Mouse (Mus musculus): ENCODE results near the gene Adgrg5. TPM values are rescaled to one million over a fixed set of nuclear protein-coding genes. Genes with fewer than 3 reads are reported as not detected.

The Adgrg5 gene
- polyA plus RNA-seq, 1 experiment from 2014 or later, result 0.23 TPM

DNA sequence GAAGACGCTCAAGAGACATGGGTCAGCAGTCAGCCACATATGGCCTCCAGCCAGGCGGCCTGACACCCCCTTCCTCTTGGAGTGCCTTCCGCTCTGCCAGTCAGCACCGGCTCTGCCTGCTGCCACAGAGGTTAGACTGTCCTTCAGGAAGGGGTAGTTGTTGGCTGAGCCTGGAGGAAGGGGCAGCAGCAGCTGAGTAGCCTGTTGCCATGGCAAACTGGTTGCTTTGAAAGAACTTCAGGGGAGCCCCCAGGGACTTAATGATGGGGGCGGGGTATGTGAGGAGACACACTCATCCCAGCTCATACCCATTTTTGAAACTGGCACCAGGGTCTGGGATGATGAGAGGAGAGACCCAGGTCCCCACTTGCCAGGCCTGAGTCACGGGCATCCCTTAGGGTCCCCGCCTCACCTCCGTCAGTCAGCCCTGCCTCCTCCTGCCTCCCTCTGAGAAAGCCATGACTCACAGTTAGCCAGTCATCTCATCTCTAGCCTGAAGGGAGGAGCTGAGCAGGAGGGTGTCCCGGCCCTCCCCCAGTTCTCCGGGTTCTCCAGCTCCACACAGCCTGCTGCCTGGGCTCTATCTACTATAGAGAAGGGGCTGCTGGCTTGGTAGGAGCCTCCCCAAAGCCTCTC lies 60.5 kb downstream of the Adgrg5 start:
- H3K27me3 ChIP-seq (ENCODE audit: control insufficient read depth, insufficient read depth, low read length), result no peaks in the 10 kb centered on the region
- ATAC-seq (ENCODE audit: low FRiP score), result peak; percentile 75
- 9% methylated on average over 10 of the region's 10 CpGs for WGBS
- H3K4me1 ChIP-seq (replicated peaks; ENCODE audit: control insufficient read depth, insufficient read depth, low read length), result peaks cover 51% of the 10 kb centered on the region
- DNase-seq (ENCODE audit: low spot score), result peak; percentile 49
- peak overlapping the region; percentile 21 for H3K4me2 ChIP-seq (replicated peaks)
- H3K9ac ChIP-seq, result peak overlapping the region; percentile 35
- no peaks in the 10 kb centered on the region for H3K9me3 ChIP-seq (ENCODE audit: control insufficient read depth, low read length)
- H3K27ac ChIP-seq, result peak overlapping the region; percentile 66
- H3K4me3 ChIP-seq (replicated peaks; ENCODE audit: low read length), result no peak overlapping the region
- no peaks in the 10 kb centered on the region for H3K36me3 ChIP-seq (replicated peaks; ENCODE audit: control insufficient read depth, insufficient read depth)

DNA sequence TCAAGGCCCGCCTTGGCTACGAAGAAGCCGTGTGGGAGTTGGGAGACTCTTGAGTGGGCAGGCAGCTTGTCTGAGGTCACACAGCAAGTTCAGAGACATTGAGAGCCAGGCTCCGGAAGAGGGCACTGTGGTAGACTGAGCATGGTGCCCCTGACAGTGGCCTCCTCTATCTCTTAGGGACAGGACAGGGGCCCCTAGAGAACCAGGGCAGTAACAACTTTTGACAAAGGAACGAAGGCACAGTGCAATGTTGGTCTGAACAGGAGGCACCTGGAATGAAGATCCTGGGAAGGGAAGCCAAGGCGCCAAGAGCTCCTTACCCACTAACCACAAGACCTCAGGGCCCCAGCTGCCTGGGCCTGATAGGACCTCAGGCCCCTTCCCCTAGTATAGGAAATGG lies 61.5 kb downstream of the Adgrg5 start:
- peaks cover 51% of the 10 kb centered on the region for H3K4me1 ChIP-seq (replicated peaks; ENCODE audit: control insufficient read depth, insufficient read depth, low read length)
- WGBS, result 92% methylated on average over 6 of the region's 6 CpGs

GRCm38 (mm10) chr8:94986676-94987075 lies 63.2 kb downstream of the Adgrg5 start:
- Histone ChIP-seq H3K27ac (no peak overlapping the region; the same call in 1 of the 2 replicates), H3K36me3 (replicated peaks; ENCODE audit: control insufficient read depth, insufficient read depth) (no peaks in the 10 kb centered on the region), H3K4me2 (replicated peaks) (peak overlapping the region; percentile 5; the same call in 1 of the 2 replicates), H3K9me3 (ENCODE audit: control insufficient read depth, low read length) (no peaks in the 10 kb centered on the region), H3K4me3 (replicated peaks; ENCODE audit: low read length) (no peak overlapping the region), H3K27me3 (ENCODE audit: control insufficient read depth, insufficient read depth, low read length) (no peaks in the 10 kb centered on the region), H3K4me1 (replicated peaks; ENCODE audit: control insufficient read depth, insufficient read depth, low read length) (peaks cover 50% of the 10 kb centered on the region), H3K9ac (no peak overlapping the region)
- WGBS, result 13% methylated on average over 5 of the region's 5 CpGs
- no peak for ATAC-seq (ENCODE audit: low FRiP score)
- no peak for DNase-seq (ENCODE audit: low spot score)

More for the DNA sequence above, 61.5 kb downstream of the Adgrg5 start:
- Histone ChIP-seq H3K4me3 (replicated peaks; ENCODE audit: low read length) (0 out of 2 replicates have a peak overlapping the region, but pooled peaks have one; percentile 0), H3K27me3 (ENCODE audit: control insufficient read depth, insufficient read depth, low read length) (no peaks in the 10 kb centered on the region), H3K4me2 (replicated peaks) (peak overlapping the region; percentile 21; the same call in 1 of the 2 replicates), H3K9me3 (ENCODE audit: control insufficient read depth, low read length) (no peaks in the 10 kb centered on the region), H3K36me3 (replicated peaks; ENCODE audit: control insufficient read depth, insufficient read depth) (no peaks in the 10 kb centered on the region), H3K9ac (no peak overlapping the region), H3K27ac (no peak overlapping the region)
- ATAC-seq (ENCODE audit: low FRiP score) (no peak), DNase-seq (ENCODE audit: low spot score) (no peak)

DNA sequence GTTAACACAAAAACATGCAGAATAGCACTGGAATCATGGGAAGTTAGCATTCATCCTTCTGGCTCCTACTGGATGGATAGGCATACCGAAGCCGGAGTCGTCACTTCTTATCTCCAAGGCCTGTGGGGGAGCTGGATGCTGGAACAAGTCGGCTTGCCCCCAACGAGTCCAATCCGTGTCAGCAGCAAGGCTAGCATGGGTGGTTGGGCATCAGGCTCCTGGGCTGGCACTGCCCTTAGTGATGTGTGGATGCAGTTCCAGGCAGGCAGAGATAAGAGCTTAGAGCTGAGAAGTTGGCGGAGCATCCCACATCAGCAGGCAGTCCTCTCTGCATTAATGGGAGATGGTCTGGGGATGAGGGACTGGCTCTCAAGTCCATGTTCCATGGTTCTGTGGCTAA lies 64.1 kb downstream of the Adgrg5 start:
- no peak for ATAC-seq (ENCODE audit: low FRiP score)
- H3K27me3 ChIP-seq (ENCODE audit: control insufficient read depth, insufficient read depth, low read length), result no peaks in the 10 kb centered on the region
- H3K4me1 ChIP-seq (replicated peaks; ENCODE audit: control insufficient read depth, insufficient read depth, low read length), result peaks cover 50% of the 10 kb centered on the region
- H3K4me2 ChIP-seq (replicated peaks), result no peak overlapping the region
- no peak overlapping the region for H3K9ac ChIP-seq
- no peak overlapping the region for H3K27ac ChIP-seq
- no peak overlapping the region for H3K4me3 ChIP-seq (replicated peaks; ENCODE audit: low read length)
- WGBS, result 80% methylated on average over 7 of the region's 7 CpGs
- H3K36me3 ChIP-seq (replicated peaks; ENCODE audit: control insufficient read depth, insufficient read depth), result no peaks in the 10 kb centered on the region
- no peaks in the 10 kb centered on the region for H3K9me3 ChIP-seq (ENCODE audit: control insufficient read depth, low read length)
- no peak for DNase-seq (ENCODE audit: low spot score)

DNA sequence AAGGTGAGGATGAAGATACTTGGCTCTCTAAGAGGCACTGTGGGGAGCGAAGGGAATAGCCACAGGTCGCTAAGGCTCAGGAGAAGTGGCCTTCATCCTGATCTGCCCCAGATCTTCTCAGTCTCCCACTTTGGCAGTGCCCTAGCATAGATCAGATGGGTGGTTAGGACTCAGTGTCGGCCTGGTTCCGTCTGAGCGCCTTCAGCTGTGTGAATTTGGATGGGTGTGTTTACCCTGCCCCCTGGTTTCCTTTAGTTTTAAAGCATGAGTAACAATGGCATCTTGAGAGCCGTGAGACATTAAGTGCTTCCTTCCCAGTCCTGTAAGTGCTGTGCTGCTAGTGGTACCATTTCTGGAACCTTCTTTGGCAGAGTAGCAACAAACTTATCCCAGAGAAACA lies 65.1 kb downstream of the Adgrg5 start:
- Histone ChIP-seq H3K4me3 (replicated peaks; ENCODE audit: low read length) (no peak overlapping the region), H3K27ac (no peak overlapping the region), H3K4me1 (replicated peaks; ENCODE audit: control insufficient read depth, insufficient read depth, low read length) (peaks cover 51% of the 10 kb centered on the region), H3K36me3 (replicated peaks; ENCODE audit: control insufficient read depth, insufficient read depth) (no peaks in the 10 kb centered on the region), H3K9ac (no peak overlapping the region), H3K4me2 (replicated peaks) (no peak overlapping the region), H3K27me3 (ENCODE audit: control insufficient read depth, insufficient read depth, low read length) (no peaks in the 10 kb centered on the region), H3K9me3 (ENCODE audit: control insufficient read depth, low read length) (no peaks in the 10 kb centered on the region)
- ATAC-seq (ENCODE audit: low FRiP score) (no peak), DNase-seq (ENCODE audit: low spot score) (no peak)
- WGBS, result 85% methylated on average over 6 of the region's 6 CpGs

DNA sequence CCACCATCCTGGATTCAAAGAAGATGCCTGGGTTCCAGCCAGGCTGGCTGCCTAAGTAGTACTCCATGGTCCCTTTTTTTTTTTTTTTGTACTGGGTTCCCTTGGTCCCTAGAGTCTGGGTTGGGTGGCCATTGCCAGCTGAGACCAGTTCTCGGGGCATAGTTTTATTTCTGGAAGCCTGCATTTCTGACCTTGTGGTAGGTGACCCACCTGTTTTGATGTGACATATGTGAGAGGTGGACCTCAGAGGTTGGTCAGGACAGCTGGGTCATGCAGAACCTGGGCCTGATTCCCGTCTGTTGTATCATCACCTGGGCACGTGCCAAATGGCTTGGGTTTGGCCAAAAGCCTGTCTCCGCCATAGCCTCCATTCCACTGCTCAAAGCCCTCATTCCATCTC lies 66.2 kb downstream of the Adgrg5 start:
- Histone ChIP-seq H3K4me1 (replicated peaks; ENCODE audit: control insufficient read depth, insufficient read depth, low read length) (peaks cover 44% of the 10 kb centered on the region), H3K27me3 (ENCODE audit: control insufficient read depth, insufficient read depth, low read length) (no peaks in the 10 kb centered on the region), H3K27ac (no peak overlapping the region), H3K9ac (no peak overlapping the region), H3K9me3 (ENCODE audit: control insufficient read depth, low read length) (no peaks in the 10 kb centered on the region), H3K4me2 (replicated peaks) (no peak overlapping the region), H3K4me3 (replicated peaks; ENCODE audit: low read length) (no peak overlapping the region), H3K36me3 (replicated peaks; ENCODE audit: control insufficient read depth, insufficient read depth) (no peaks in the 10 kb centered on the region)
- ATAC-seq (ENCODE audit: low FRiP score) (no peak), DNase-seq (ENCODE audit: low spot score) (no peak)
- WGBS, result 91% methylated on average over 4 of the region's 4 CpGs

DNA sequence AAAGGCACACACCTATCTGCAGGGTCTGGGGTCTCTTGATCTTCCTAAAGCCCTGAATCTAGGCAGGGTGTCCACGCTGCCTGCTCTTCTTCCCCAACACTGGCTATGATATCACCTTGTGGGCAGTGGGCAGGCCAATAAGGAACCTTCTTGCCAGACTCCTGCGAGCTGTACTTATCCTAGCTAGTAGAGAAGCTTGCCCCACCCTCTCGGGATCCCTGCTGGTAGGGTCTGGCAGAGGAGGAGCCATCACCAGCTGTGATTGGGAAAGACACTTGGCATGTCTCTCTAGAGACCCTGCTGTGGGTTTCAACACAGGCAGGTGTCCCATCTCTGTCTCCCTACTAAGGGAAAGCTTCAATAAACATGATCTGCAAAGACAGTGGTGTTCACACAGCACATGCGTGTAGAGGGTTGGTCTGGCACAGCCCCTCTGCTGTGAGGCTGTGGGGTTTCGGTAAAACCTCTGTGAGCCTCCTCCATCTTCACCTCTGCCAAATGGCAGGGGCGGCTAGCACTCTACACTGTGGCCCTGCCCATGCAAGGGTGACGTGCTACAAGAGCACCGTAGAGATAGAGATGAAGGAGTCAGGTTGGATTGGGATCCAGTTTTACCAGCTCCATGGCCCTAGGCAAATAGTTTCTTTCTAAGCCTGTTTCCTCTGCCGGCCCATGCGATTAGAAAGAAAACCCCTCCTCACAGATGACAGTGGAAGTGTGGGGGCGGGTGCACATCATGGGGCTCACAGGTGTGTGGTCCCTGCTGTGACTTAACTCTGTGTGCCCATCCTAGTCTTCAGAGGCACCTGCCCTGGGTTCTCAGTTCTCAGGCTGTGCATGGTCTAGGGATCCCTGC lies 67.3 kb downstream of the Adgrg5 start:
- Histone ChIP-seq H3K4me1 (replicated peaks; ENCODE audit: control insufficient read depth, insufficient read depth, low read length) (peaks cover 43% of the 10 kb centered on the region), H3K36me3 (replicated peaks; ENCODE audit: control insufficient read depth, insufficient read depth) (no peaks in the 10 kb centered on the region), H3K4me3 (replicated peaks; ENCODE audit: low read length) (no peak overlapping the region), H3K9me3 (ENCODE audit: control insufficient read depth, low read length) (no peaks in the 10 kb centered on the region), H3K9ac (no peak overlapping the region), H3K27me3 (ENCODE audit: control insufficient read depth, insufficient read depth, low read length) (no peaks in the 10 kb centered on the region), H3K27ac (no peak overlapping the region), H3K4me2 (replicated peaks) (no peak overlapping the region)
- no peak for DNase-seq (ENCODE audit: low spot score)
- 74% methylated on average over 11 of the region's 11 CpGs for WGBS
- ATAC-seq (ENCODE audit: low FRiP score), result no peak

DNA sequence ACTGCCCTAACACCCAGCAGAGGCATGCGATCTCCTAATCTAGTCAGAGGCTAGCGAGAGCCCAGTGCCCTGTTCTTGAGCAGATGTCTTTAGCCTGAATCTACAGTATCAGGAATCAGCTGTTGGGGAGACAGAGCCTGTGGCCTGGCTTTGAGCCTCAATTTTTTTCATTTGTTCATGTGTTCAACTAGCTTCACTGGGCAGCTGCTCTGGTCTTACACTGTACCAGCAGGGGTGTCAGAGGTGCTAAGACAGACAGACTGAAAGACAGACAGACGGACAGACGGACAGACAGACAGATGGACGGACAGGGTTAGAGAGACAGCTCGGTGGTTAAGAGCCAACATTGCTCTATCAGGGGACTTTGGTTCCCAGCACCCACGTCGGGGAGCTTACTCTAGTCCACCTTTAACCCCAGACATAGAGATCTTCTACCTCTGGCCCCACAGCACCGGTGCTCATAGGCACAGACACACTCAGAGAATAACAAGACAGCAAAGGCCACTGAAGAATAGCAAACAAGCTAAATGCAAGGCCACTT lies 68.0 kb downstream of the Adgrg5 start:
- WGBS, result 77% methylated on average over 9 of the region's 9 CpGs
- H3K4me2 ChIP-seq (replicated peaks), result no peak overlapping the region
- peak overlapping the region; percentile 98 for H3K27ac ChIP-seq
- no peak overlapping the region for H3K9ac ChIP-seq
- H3K27me3 ChIP-seq (ENCODE audit: control insufficient read depth, insufficient read depth, low read length), result no peaks in the 10 kb centered on the region
- no peak overlapping the region for H3K4me3 ChIP-seq (replicated peaks; ENCODE audit: low read length)
- DNase-seq (ENCODE audit: low spot score) (no peak), ATAC-seq (ENCODE audit: low FRiP score) (no peak)
- H3K9me3 ChIP-seq (ENCODE audit: control insufficient read depth, low read length), result no peaks in the 10 kb centered on the region
- H3K4me1 ChIP-seq (replicated peaks; ENCODE audit: control insufficient read depth, insufficient read depth, low read length), result peaks cover 40% of the 10 kb centered on the region
- H3K36me3 ChIP-seq (replicated peaks; ENCODE audit: control insufficient read depth, insufficient read depth), result no peaks in the 10 kb centered on the region

- H3K4me2 ChIP-seq (replicated peaks), result no peak overlapping the region
- peaks cover 36% of the 10 kb centered on the region for H3K4me1 ChIP-seq (replicated peaks; ENCODE audit: control insufficient read depth, insufficient read depth, low read length)
Measured at GRCm38 (mm10) chr8:94992010-94992409, 68.5 kb downstream of the Adgrg5 start.

More at GRCm38 (mm10) chr8:94992010-94992409, 68.5 kb downstream of the Adgrg5 start:
- WGBS, result 72% methylated on average over 4 of the region's 4 CpGs
- Histone ChIP-seq H3K27me3 (ENCODE audit: control insufficient read depth, insufficient read depth, low read length) (no peaks in the 10 kb centered on the region), H3K9me3 (ENCODE audit: control insufficient read depth, low read length) (no peaks in the 10 kb centered on the region), H3K36me3 (replicated peaks; ENCODE audit: control insufficient read depth, insufficient read depth) (no peaks in the 10 kb centered on the region), H3K9ac (no peak overlapping the region), H3K4me3 (replicated peaks; ENCODE audit: low read length) (no peak overlapping the region), H3K27ac (peak overlapping the region; percentile 98)
- ATAC-seq (ENCODE audit: low FRiP score), result no peak
- no peak for DNase-seq (ENCODE audit: low spot score)
